Mouse (Mus musculus) Patski (cell line): ENCODE data around the gene Gm47985. TPM values are rescaled to one million over a fixed set of nuclear protein-coding genes. Genes with fewer than 3 reads are reported as not detected.
A peak's percentile ranks its signal among the peaks of the same experiment; 100 is the strongest.

ENCODE experiments used
- ATAC-seq: fragments of 100-300 bp; one replicate; pipeline ENCODE4 v1.8.0; 2021
- CTCF ChIA-PET: fragments of 350-600 bp; sonication (Branson Sonifier 250); formaldehyde crosslinking; loops from one replicate; lab custom pipeline; 2022; ENCODE audit warnings: inconsistent platforms; lab: Charles Lee
- POLR2A ChIA-PET: fragments of 350-600 bp; sonication (Branson Sonifier 250); formaldehyde crosslinking; loops from one replicate; lab custom pipeline; 2022; ENCODE audit warnings: antibody characterized with exemption, inconsistent platforms; lab: Charles Lee
- DNase-seq: peaks from one replicate; pipeline ENCODE4 v3.0.0-alpha.2; 2011; ENCODE audit warnings: low read depth, low spot score
- H3K27me3 ChIP-seq: fragments of 371-371 bp; one replicate; pipeline ENCODE4 v1.5.1; 2021
- CTCF ChIP-seq: fragments of 100-300 bp; IDR thresholded peaks from one replicate; pipeline ENCODE4 v1.5.1; 2021
- in situ Hi-C: fragments of 300-500 bp; cut with MboI; formaldehyde crosslinking; loops from 3 replicates; pipeline ENCODE4 v1.11.1; 2018; ENCODE audit warnings: low pct_unique_long_range_greater_than_20kb, mixed read lengths
- polyA plus RNA-seq: library from polyadenylated mRNA; unstranded; gene quantifications from one replicate; pipeline ENCODE4 v1.2.3, GENCODE M21; 2021

Gene Gm47985
- polyA plus RNA-seq, 1 experiment from 2014 or later, result not detected

- in situ Hi-C loops, result no loop called here
- H3K27me3 ChIP-seq, result no peaks in the 10 kb centered on the region
- POLR2A ChIA-PET, result no interaction called here
- no peak for DNase-seq
- TF ChIP-seq CTCF, result no peak
- CTCF ChIA-PET, result interaction anchor here (1.4 kb wide), 1 partner anchor 115 kb away, joined by 3 read pairs; no protein-coding TSS in a partner anchor
- ATAC-seq, result no peak
Measured at GRCm38 (mm10) chr1:151223377-151223776, 41.0 kb downstream of the Gm47985 start.

- ATAC-seq (no peak), DNase-seq (no peak)
- TF ChIP-seq CTCF, result no peak
- in situ Hi-C loops, result no loop called here
- ChIA-PET CTCF (interaction anchor here (1.0 to 1.8 kb wide), 3 partner anchors 11 to 113 kb away, joined by 3 to 4 read pairs (median 3); no protein-coding TSS in a partner anchor), POLR2A (no interaction called here)
- H3K27me3 ChIP-seq, result no peaks in the 10 kb centered on the region
Measured at GRCm38 (mm10) chr1:151224536-151224935, 42.2 kb downstream of the Gm47985 start.

- ChIA-PET POLR2A (interaction anchor here (1.0 to 1.7 kb wide), 2 partner anchors 11 to 165 kb away, joined by 3 to 4 read pairs; no protein-coding TSS in a partner anchor), CTCF (interaction anchor here (1.4 kb wide), 1 partner anchor 113 kb away, joined by 3 read pairs; no protein-coding TSS in a partner anchor)
- ATAC-seq, result no peak
- in situ Hi-C loops, result no loop called here
- H3K27me3 ChIP-seq, result no peaks in the 10 kb centered on the region
- no peak for TF ChIP-seq CTCF
- no peak for DNase-seq
Measured at GRCm38 (mm10) chr1:151227506-151227905, 45.2 kb downstream of the Gm47985 start.

- peak; percentile 58 for ATAC-seq
Measured at GRCm38 (mm10) chr1:151228320-151228989, 46.1 kb downstream of the Gm47985 start.

GRCm38 (mm10) chr1:151232346-151232745 is 50.0 kb downstream of the Gm47985 start:
- H3K27me3 ChIP-seq, result no peaks in the 10 kb centered on the region
- no peak for TF ChIP-seq CTCF
- ChIA-PET CTCF (interaction anchor here (1.3 kb wide), 1 partner anchor 16 kb away, joined by 3 read pairs; no protein-coding TSS in a partner anchor), POLR2A (interaction anchor here (1.5 kb wide), 1 partner anchor 15 kb away, joined by 3 read pairs; no protein-coding TSS in a partner anchor)
- DNase-seq (no peak), ATAC-seq (no peak)
- in situ Hi-C loops, result no loop called here

More at GRCm38 (mm10) chr1:151228320-151228989, 46.1 kb downstream of the Gm47985 start:
- in situ Hi-C loops, result no loop called here
- TF ChIP-seq CTCF, result no peak
- no peak for DNase-seq
- ChIA-PET POLR2A (interaction anchor here (0.6 to 1.7 kb wide), 3 partner anchors 57 to 166 kb away, joined by 3 to 4 read pairs (median 4); no protein-coding TSS in a partner anchor), CTCF (interaction anchor here (0.7 kb wide), 1 partner anchor 962 kb away, joined by 3 read pairs; no protein-coding TSS in a partner anchor)
- H3K27me3 ChIP-seq, result no peaks in the 10 kb centered on the region

- in situ Hi-C loops, result no loop called here
- TF ChIP-seq CTCF, result no peak
- DNase-seq (no peak), ATAC-seq (no peak)
- POLR2A ChIA-PET, result interaction anchor here (0.6 to 1.5 kb wide), 2 partner anchors 17 to 20 kb away, joined by 3 read pairs; no protein-coding TSS in a partner anchor
- H3K27me3 ChIP-seq, result no peaks in the 10 kb centered on the region
- CTCF ChIA-PET, result no interaction called here
Measured at GRCm38 (mm10) chr1:151233756-151234155, 51.4 kb downstream of the Gm47985 start.

Other genes starting within 250 kb of the Gm47985 start
- 0.28 TPM for gene Hmcn1, start 189.1 kb upstream of the Gm47985 start, polyA plus RNA-seq
- gene Gm8947, start 9.8 kb downstream of the Gm47985 start, polyA plus RNA-seq, result not detected
- not detected for gene Gm47995, start 15.9 kb downstream of the Gm47985 start, polyA plus RNA-seq
- not detected for gene 3110040M04Rik, start 21.6 kb downstream of the Gm47985 start, polyA plus RNA-seq
- not detected for gene Gm47996, start 27.6 kb downstream of the Gm47985 start, polyA plus RNA-seq
- 853 TPM for gene Ivns1abp, start 161.9 kb downstream of the Gm47985 start, polyA plus RNA-seq
- 23.2 TPM for gene Swt1, start 245.9 kb downstream of the Gm47985 start, polyA plus RNA-seq
- 46.7 TPM for gene Trmt1l, start 246.0 kb downstream of the Gm47985 start, polyA plus RNA-seq